Mouse (Mus musculus) heart, embryonic 13.5 days (tissue): ENCODE results near the gene Ccdc134. TPM values are rescaled to one million over a fixed set of nuclear protein-coding genes. Genes with fewer than 3 reads are reported as not detected.

Experiments used
- ATAC-seq: fragments of 200-750 bp; cut with Nextera tagmentation; 2 replicates; pipeline ENCODE4 v1.8.0; 2017; ENCODE audit warnings: moderate TSS enrichment; ENCODE audit not compliant: insufficient number of reproducible peaks, low FRiP score, low TSS enrichment; ENCODE audit errors: extremely low read depth
- H3K27ac ChIP-seq: fragments of 300-500 bp; sonication (generic); replicated peaks from 2 replicates; pipeline ENCODE4 v1.5.1; 2015; ENCODE audit warnings: moderate library complexity, mild to moderate bottlenecking, inconsistent platforms
- H3K27me3 ChIP-seq: fragments of 300-500 bp; sonication (generic); replicated peaks from 2 replicates; pipeline ENCODE4 v1.6.1; 2015; ENCODE audit warnings: mild to moderate bottlenecking, inconsistent platforms
- H3K36me3 ChIP-seq: fragments of 300-500 bp; sonication (generic); 2 replicates; pipeline ENCODE4 v1.6.1; 2015; ENCODE audit warnings: mild to moderate bottlenecking, inconsistent platforms
- H3K4me1 ChIP-seq: fragments of 300-500 bp; sonication (generic); 2 replicates; pipeline ENCODE4 v1.6.1; 2015; ENCODE audit warnings: inconsistent platforms
- H3K4me2 ChIP-seq: fragments of 300-500 bp; sonication (generic); 2 replicates; pipeline ENCODE4 v1.6.1; 2015; ENCODE audit warnings: inconsistent platforms, mild to moderate bottlenecking, moderate library complexity
- H3K4me3 ChIP-seq: fragments of 300-500 bp; sonication (generic); 2 replicates; pipeline ENCODE4 v1.5.1; 2015; ENCODE audit warnings: moderate library complexity, mild to moderate bottlenecking, inconsistent platforms
- H3K9ac ChIP-seq: fragments of 300-500 bp; sonication (generic); 2 replicates; pipeline ENCODE4 v1.6.1; 2015; ENCODE audit warnings: inconsistent platforms, mild to moderate bottlenecking, moderate library complexity
- H3K9me3 ChIP-seq: fragments of 300-500 bp; sonication (generic); 2 replicates; pipeline ENCODE4 v1.6.1; 2016; ENCODE audit warnings: inconsistent platforms
- WGBS: fragments of 180-500 bp; shearing (Covaris S2); methylation state at CpG from one replicate; pipeline ENCODE4 v1.1.7; 2015; ENCODE audit warnings: mixed read lengths; 5-methylcytosine and 5-hydroxymethylcytosine counted together
- polyA plus RNA-seq: library from polyadenylated mRNA; unstranded; fragments of >200 nt; fragmentation: Nextera tagmentation; extraction: Ambion mirVana; gene quantifications from 2 replicates; pipeline ENCODE4 v1.2.1, GENCODE M21; 2015

Ccdc134 gene
- polyA plus RNA-seq, 1 experiment from 2014 or later = 9.0 TPM

- H3K9me3 ChIP-seq = no peaks in the 10 kb centered on the region
- peaks cover 99% of the 10 kb centered on the region for H3K4me1 ChIP-seq
- 0 out of 2 replicates have a peak overlapping the region, but pooled peaks have one; percentile 20 for H3K4me2 ChIP-seq
- peak overlapping the region; percentile 13; the same call in 1 of the 2 replicates for H3K27ac ChIP-seq
- no peaks in the 10 kb centered on the region for H3K36me3 ChIP-seq
- H3K27me3 ChIP-seq = no peaks in the 10 kb centered on the region
- ATAC-seq = no peak
- 75% methylated on average over 10 of the region's 10 CpGs for WGBS
- H3K9ac ChIP-seq = 0 out of 2 replicates have a peak overlapping the region, but pooled peaks have one; percentile 35
- no peak overlapping the region for H3K4me3 ChIP-seq
Observed at GRCm38 (mm10) chr15:82163356-82164060, 35.8 kb downstream of the Ccdc134 start.

GRCm38 (mm10) chr15:82164061-82164399 is 36.3 kb downstream of the Ccdc134 start:
- Histone ChIP-seq H3K4me3 (no peak overlapping the region), H3K27ac (peak overlapping the region; percentile 13), H3K4me1 (peaks cover 99% of the 10 kb centered on the region), H3K4me2 (0 out of 2 replicates have a peak overlapping the region, but pooled peaks have one; percentile 20), H3K27me3 (no peaks in the 10 kb centered on the region), H3K9ac (peak overlapping the region; percentile 35; the same call in 1 of the 2 replicates), H3K9me3 (no peaks in the 10 kb centered on the region), H3K36me3 (no peaks in the 10 kb centered on the region)
- no peak for ATAC-seq
- WGBS = 62% methylated on average over 4 of the region's 4 CpGs

- no peak for ATAC-seq
- Histone ChIP-seq H3K36me3 (no peaks in the 10 kb centered on the region), H3K9me3 (no peaks in the 10 kb centered on the region), H3K4me2 (0 out of 2 replicates have a peak overlapping the region, but pooled peaks have one; percentile 20), H3K27me3 (no peaks in the 10 kb centered on the region), H3K4me1 (peaks cover 99% of the 10 kb centered on the region), H3K27ac (peak overlapping the region; percentile 13), H3K4me3 (no peak overlapping the region), H3K9ac (peak overlapping the region; percentile 35; the same call in 1 of the 2 replicates)
- 52% methylated on average over 7 of the region's 7 CpGs for WGBS
Observed at GRCm38 (mm10) chr15:82164496-82164895, 36.8 kb downstream of the Ccdc134 start.

GRCm38 (mm10) chr15:82165332-82166239 is 37.9 kb downstream of the Ccdc134 start:
- Histone ChIP-seq H3K9ac (peak overlapping the region; percentile 30; the same call in 1 of the 2 replicates), H3K9me3 (no peaks in the 10 kb centered on the region), H3K4me3 (no peak overlapping the region), H3K4me1 (peaks cover 99% of the 10 kb centered on the region), H3K27ac (0 out of 2 replicates have a peak overlapping the region, but pooled peaks have one; percentile 12), H3K27me3 (no peaks in the 10 kb centered on the region), H3K4me2 (no peak overlapping the region), H3K36me3 (peaks cover 8% of the 10 kb centered on the region)
- ATAC-seq = no peak
- WGBS = 55% methylated on average over 8 of the region's 8 CpGs

- 64% methylated on average over 22 of the region's 22 CpGs for WGBS
Observed at GRCm38 (mm10) chr15:82166240-82167100, 38.7 kb downstream of the Ccdc134 start.

GRCm38 (mm10) chr15:82167201-82168168 is 39.8 kb downstream of the Ccdc134 start:
- WGBS = 56% methylated on average over 23 of the region's 23 CpGs
- Histone ChIP-seq H3K4me1 (peaks cover 87% of the 10 kb centered on the region), H3K4me3 (no peak overlapping the region), H3K9me3 (no peaks in the 10 kb centered on the region), H3K9ac (peak overlapping the region; percentile 12), H3K27me3 (no peaks in the 10 kb centered on the region), H3K27ac (peak overlapping the region; percentile 29), H3K4me2 (no peak overlapping the region), H3K36me3 (peaks cover 27% of the 10 kb centered on the region)
- no peak for ATAC-seq

More at GRCm38 (mm10) chr15:82166240-82167100, 38.7 kb downstream of the Ccdc134 start:
- no peak for ATAC-seq
- Histone ChIP-seq H3K27ac (peak overlapping the region; percentile 29; the same call in 1 of the 2 replicates), H3K4me1 (peaks cover 98% of the 10 kb centered on the region), H3K27me3 (no peaks in the 10 kb centered on the region), H3K4me3 (no peak overlapping the region), H3K9me3 (no peaks in the 10 kb centered on the region), H3K36me3 (peaks cover 17% of the 10 kb centered on the region), H3K9ac (peak overlapping the region; percentile 47), H3K4me2 (0 out of 2 replicates have a peak overlapping the region, but pooled peaks have one; percentile 6)

- peaks cover 66% of the 10 kb centered on the region for H3K4me1 ChIP-seq
- peak overlapping the region; percentile 77 for H3K27ac ChIP-seq
- H3K27me3 ChIP-seq = no peaks in the 10 kb centered on the region
- H3K4me2 ChIP-seq = peak overlapping the region; percentile 24
- WGBS = 52% methylated on average over 5 of the region's 5 CpGs
- peaks cover 47% of the 10 kb centered on the region for H3K36me3 ChIP-seq
- H3K9me3 ChIP-seq = no peaks in the 10 kb centered on the region
- H3K4me3 ChIP-seq = no peak overlapping the region
- H3K9ac ChIP-seq = peak overlapping the region; percentile 8; the same call in 1 of the 2 replicates
- ATAC-seq = no peak
Observed at GRCm38 (mm10) chr15:82169671-82170070, 41.9 kb downstream of the Ccdc134 start.

- Histone ChIP-seq H3K27ac (peak overlapping the region; percentile 77), H3K36me3 (peaks cover 57% of the 10 kb centered on the region), H3K4me3 (no peak overlapping the region), H3K4me2 (peak overlapping the region; percentile 24), H3K27me3 (no peaks in the 10 kb centered on the region), H3K9ac (no peak overlapping the region), H3K9me3 (no peaks in the 10 kb centered on the region), H3K4me1 (peaks cover 56% of the 10 kb centered on the region)
- no peak for ATAC-seq
- 72% methylated on average over 36 of the region's 36 CpGs for WGBS
Observed at GRCm38 (mm10) chr15:82170437-82171377, 43.0 kb downstream of the Ccdc134 start.

GRCm38 (mm10) chr15:82172648-82173047 is 44.9 kb downstream of the Ccdc134 start:
- Histone ChIP-seq H3K9ac (no peak overlapping the region), H3K4me1 (peaks cover 37% of the 10 kb centered on the region), H3K36me3 (peaks cover 75% of the 10 kb centered on the region), H3K27me3 (no peaks in the 10 kb centered on the region), H3K27ac (0 out of 2 replicates have a peak overlapping the region, but pooled peaks have one; percentile 29), H3K4me3 (no peak overlapping the region), H3K9me3 (no peaks in the 10 kb centered on the region), H3K4me2 (no peak overlapping the region)
- 67% methylated on average over 8 of the region's 8 CpGs for WGBS
- ATAC-seq = no peak
